Mouse (Mus musculus): ENCODE measurements around the gene Smg9. TPM values are rescaled to one million over a fixed set of nuclear protein-coding genes. Genes with fewer than 3 reads are reported as not detected.

Smg9 gene
- total RNA-seq, 2 experiments from 2014 or later: 34.1 to 39.1 TPM

DNA sequence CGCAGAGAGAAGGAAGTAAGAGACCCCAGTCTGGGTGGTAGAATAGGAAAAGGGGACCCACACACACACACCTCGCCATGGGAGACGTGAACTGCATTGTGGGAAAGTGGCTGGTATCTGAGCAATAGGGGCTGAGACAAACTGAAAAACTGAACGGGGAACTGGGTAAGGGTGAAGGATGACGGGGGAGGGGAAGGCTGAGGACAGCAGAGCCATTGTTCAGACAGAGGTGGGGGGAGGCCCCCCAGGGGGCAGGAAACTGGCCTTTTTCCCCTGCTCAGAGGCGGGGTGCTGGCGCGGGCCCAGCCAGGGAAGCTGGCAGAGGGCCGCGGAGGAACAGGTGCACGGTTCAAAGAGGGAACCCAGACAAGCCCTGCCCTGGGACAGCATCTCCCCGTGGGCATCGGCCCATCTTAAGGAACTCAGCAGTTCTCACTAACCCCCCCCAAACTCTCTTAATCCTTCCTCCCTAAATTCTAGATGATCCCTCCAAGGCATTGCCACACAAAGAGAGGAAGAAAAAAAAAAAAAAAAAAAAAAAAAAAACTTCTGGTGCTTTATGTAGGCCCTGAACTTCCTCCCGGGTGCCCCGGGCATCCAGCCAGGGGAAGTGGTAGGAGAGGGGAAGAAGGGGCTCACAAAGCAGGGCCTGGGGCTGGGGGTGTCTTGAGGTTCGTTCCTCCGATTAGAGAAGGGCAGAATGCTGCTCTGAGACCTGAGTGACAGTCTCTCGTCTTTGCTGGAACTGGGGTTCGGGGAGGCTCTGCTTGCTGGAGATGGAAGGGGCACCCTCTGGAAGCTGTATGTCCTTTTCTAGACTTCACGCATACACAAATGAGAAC, 25.7 kb upstream of the Smg9 start:
- intact Hi-C loops (cut with DNase I): no loop called here
- DNase-seq (ENCODE audit: extremely low spot score in 1 of 2, low spot score in 2 of 2): peak; percentile 39 to 81

DNA sequence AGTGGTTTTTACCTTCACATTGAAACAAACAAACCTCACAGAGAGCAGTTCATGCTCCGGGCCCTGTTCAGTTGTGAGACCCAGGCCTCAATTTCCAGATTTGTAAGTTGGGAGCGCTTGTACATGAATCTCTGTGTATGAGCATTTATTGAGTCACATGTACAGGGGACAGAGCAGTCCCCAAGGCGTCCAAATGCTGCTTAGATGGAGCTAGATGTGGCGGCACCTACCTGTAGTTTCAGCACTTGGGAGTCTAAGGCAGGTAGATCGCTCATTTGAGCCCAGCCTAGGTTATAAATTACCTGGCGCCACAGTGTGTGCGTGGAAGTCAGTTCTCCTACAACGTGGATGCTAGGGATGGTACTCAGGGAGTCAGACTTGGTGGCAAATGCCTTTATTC, 23.0 kb upstream of the Smg9 start:
- intact Hi-C loops (cut with DNase I): no loop called here
- no peak for DNase-seq (ENCODE audit: extremely low spot score in 1 of 2, low spot score in 2 of 2)

DNA sequence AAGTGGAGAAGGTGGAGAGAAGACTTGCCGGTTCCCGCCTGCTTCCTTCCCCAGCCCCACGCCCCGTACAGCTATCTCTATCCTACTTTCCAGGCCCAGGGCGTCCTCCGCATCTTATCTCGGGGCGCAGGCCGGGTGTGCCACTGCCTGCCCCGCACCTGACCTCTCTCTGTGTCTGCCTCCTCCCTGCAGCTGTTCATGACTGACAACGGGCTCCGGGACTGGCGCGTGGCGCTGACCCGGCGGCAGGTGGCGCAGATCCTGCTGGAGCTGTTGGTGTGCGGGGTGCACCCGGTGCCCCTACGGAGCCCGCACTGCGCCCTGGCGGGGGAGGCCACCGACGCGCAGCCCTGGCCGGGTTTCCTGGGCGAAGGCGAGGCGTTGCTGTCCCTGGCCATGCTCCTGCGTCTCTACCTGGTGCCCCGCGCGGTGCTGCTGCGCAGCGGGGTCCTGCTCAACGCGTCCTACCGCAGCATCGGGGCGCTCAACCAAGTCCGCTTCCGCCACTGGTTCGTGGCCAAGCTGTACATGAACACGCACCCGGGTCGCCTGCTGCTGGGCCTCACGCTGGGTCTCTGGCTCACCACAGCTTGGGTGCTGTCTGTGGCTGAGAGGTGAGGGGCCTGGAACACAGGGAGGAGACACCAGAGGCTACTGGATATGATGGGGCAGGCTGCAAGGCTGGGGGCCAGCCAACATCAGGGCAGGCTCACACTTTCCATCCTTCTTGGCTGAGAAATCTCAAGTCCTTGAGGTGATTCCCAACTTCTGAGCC, 22.1 kb upstream of the Smg9 start:
- peak in 1 of 2 experiments; percentile 59 for DNase-seq (ENCODE audit: extremely low spot score in 1 of 2, low spot score in 2 of 2)
- intact Hi-C loops (cut with DNase I): no loop called here

DNA sequence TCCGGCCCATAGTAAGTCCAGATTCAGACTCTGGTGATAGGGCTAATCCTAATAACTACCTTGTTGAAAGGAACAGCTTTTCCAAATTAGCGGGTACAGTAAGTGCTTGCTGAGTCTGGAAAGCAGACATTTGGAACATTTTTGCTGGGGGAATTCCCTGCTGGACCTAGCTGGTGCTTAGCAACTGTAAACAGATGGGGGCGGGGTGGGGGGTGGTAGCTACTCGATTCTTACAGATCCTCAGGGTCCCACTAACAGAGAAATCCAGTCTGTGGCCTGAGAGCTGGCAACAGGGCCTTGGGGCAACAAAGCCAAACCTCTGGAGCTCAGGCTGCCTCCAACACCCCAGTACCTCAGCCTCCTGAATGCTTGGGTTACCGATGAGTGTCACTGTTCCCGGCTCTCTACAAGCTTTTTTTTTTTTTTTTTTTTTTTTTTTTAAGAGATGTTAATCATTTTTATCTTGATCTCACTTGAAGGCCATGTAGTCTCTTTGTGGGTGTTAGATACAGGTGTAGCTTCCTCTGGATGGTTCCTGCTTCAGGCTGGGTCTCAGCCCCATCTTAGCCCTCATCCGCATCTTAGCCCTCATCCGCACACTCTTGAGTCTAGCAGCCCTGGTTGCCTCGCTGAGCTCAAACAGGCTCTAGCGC, 21.2 kb upstream of the Smg9 start:
- no peak for DNase-seq (ENCODE audit: extremely low spot score in 1 of 2, low spot score in 2 of 2)
- intact Hi-C loops (cut with DNase I): no loop called here

DNA sequence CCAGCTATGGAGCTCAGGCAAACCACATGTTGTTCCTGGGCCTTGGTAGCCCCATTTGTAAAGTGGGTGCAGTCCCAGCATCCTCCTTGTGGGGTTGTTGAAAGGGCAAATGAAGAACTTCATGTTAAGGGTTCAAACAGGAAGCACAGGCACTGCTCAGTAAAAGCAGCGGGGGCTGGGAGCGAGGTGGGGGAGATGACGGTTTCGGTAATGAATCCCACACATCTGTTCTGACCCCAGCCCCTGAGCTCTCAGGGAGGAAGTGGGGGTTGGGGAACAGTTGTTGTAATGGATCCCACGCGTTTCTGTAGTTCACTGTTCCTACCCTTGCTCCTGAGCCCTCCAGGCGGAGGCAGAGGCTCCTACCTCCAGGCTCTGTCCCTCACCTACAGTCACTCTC, 19.5 kb upstream of the Smg9 start:
- intact Hi-C loops (cut with DNase I): loop anchor here (5.0 kb wide), 1 partner anchor 38 kb away; no protein-coding TSS in a partner anchor
- no peak for DNase-seq (ENCODE audit: extremely low spot score in 1 of 2, low spot score in 2 of 2)

DNA sequence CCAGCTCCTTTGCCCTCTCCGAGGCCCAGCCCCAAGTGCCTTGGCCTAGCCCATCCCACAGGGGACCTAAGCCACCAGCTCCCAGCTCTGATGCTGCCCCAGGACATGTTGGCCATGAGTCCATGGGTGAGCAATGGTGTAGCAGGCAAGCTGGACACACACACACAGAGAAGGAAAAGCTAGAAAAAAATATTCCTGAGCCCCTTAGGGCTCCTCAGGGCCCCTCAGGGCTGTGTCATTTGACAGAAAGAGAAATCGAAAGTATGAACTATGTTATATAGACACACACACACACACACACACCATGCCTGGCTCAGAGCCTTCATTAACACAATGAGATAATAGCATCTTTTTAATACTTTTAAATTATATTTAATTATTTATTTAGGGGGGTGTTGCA, 19.0 kb upstream of the Smg9 start:
- DNase-seq (ENCODE audit: extremely low spot score in 1 of 2, low spot score in 2 of 2): no peak
- intact Hi-C loops (cut with DNase I): loop anchor here (5.0 kb wide), 1 partner anchor 38 kb away; no protein-coding TSS in a partner anchor

DNA sequence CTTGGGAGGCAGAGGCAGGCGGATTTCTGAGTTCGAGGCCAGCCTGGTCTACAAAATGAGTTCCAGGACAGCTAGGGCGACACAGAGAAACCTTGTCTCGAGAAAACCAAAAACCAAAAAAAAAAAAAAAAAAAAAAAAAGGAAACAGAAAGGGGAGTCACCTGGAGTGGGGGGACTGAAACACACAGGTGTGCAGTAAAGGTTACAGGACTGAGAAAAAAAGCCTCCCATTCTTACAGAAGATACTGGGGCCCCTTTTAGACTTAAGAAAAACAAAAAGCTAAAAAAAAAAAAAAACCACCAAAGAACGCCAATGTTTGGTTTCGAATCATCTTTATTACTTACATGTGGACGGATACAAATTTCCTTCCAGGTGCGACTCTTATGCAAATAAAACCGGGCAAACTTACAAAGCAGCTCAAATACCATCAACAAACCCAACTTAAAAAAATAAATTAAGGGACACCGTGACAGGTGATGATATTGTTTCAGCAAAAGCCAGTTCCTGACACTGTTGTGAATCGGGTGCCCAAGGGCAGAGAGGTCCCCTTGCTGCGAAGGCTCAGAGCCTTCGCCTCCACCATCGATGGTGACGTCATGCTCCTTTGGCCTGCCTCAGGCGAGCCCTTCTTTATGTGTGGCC, 16.6 kb upstream of the Smg9 start:
- intact Hi-C loops (cut with DNase I): loop anchor here (5.0 kb wide), 1 partner anchor 41 kb away; no protein-coding TSS in a partner anchor
- no peak for DNase-seq (ENCODE audit: extremely low spot score in 1 of 2, low spot score in 2 of 2)

DNA sequence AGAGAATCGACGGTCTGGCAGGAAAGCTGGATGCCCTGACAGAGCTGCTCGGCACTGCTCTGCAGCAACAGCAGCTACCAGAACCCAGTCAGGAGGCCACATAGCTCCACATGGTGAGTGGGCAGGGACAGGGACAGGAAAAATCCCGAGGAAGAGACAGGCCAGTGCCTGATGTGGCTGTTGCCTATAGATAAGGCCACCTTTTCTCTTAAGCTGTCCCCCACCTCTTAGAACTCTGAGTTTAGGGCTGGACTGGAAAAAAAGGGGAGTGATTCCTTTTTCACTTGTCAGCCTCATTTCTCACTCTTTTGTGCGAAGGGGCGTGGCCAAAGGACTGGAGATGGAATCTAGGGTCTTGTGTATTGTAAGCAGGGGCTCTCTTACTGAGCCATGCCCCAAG, 15.3 kb upstream of the Smg9 start:
- DNase-seq (ENCODE audit: extremely low spot score in 1 of 2, low spot score in 2 of 2): no peak
- intact Hi-C loops (cut with DNase I): loop anchor here (5.0 kb wide), 1 partner anchor 42 kb away; no protein-coding TSS in a partner anchor

DNA sequence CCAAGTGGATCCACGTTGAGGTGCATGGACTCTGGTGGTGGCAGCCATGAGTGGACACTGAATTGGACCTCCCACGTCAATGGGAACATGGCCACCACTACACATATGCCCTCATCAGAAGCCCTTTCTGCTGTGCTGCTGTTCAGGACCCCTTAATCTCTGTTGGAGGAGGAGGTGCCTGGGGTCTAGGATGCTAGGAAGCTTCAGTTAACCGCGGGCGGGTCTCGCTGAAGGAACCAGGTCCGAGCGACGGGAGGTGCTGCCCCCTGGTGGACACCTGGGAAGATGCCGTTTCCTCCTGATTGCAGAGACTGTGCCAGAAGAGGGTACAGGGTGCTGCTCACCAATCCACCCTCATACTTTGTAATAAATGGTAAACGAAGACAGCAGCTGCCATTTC, 14.6 kb upstream of the Smg9 start:
- intact Hi-C loops (cut with DNase I): loop anchor here (5.0 kb wide), 1 partner anchor 43 kb away; no protein-coding TSS in a partner anchor

DNA sequence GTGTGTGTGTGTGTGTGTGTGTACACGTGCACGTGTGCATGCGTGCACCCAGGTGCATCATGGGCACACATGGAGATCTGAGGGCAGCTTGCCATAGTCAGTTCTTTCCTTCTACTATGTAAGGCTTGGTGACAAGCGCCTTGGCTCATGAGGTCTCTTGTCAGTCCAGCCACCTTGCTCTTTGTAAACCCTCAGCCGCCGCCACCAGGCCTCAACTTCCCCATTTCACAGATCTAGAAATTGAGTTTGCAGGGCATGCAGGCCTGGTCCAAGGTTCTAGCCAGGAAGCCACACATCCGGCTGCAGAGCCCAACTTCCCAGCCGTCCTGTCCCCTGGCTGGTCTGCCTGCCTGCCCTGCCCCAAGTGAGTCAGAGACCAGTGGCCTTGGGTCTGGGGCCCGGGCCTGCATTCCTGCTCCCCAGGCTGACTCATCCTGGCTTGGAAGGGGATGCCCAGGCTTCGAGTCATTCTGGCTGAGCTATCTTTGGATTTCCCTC, 12.3 kb upstream of the Smg9 start:
- DNase-seq (ENCODE audit: extremely low spot score in 1 of 2, low spot score in 2 of 2): no peak
- intact Hi-C loops (cut with DNase I): no loop called here

More for the DNA sequence above, 14.6 kb upstream of the Smg9 start:
- DNase-seq (ENCODE audit: extremely low spot score in 1 of 2, low spot score in 2 of 2): peak; percentile 52 to 76

DNA sequence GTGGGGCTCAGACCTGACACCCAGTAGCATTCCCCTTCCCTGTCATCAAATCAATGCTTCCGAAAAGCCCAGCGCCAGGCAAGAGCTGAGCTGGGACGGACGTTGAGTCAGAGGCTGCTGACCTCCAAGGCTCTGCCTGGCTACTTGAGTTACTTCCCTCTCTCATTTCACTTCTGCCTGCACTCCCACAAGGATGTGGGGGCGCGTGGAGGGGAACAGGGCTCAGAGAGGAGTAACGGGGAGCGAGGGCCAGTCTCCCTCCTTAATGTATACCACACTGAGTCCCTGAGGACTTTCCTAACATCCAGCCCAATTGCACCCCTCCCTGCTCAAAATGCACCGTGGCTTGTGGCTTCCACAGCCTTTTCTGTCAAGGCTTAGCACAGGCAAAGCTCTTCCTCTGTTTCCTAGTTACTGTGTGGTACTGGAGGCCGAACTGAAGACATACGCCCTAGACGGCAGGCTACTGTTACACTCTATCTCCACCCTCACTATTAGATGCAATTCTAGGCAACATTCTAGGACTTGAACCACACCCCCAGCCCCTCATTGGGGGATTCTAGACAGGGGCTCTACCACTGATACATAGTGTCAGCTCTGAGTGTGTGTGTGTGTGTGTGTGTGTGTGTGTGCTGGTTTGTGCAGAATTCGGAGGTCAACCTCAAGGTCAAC, 9.8 kb upstream of the Smg9 start:
- intact Hi-C loops (cut with DNase I): no loop called here
- DNase-seq (ENCODE audit: extremely low spot score in 1 of 2, low spot score in 2 of 2): no peak

DNA sequence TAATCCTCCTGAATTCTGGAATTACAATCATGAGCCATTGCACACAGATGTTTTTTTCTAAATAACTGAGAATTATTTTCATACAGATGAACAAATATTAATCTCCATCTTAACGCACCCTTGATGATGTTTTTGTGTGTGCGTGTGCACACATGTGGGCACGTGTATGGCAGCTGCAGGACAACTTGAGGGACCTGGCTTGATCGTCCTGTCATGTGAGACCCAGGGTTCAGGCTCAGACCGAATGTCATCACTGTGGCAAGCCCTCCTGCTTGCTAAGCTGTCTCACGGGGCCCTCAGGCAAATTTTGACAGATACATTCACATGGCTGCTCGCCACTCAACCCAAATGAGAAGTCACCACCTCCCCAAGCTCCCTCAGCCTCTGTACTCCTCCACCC, 8.9 kb upstream of the Smg9 start:
- DNase-seq (ENCODE audit: extremely low spot score in 1 of 2, low spot score in 2 of 2): no peak
- intact Hi-C loops (cut with DNase I): no loop called here

DNA sequence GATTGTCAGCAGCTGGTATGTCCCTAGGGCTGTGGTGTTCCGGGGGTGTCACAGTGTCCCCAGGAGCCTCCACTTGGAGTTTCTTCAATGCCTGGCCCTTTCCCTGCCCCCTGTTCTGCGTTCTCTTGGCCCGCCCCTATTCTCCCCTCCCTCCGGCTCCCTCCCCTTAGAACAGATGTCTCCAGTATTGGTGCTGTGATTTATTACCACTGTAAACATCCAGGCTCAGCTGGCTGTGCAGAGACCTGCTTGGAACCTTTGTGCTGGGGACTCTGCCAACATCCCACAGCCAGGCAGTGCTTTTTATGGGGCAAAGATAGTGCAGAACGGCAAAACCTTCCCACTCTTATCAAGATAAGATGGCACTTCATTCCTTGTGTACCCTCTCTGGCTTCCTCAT, 8.3 kb upstream of the Smg9 start:
- intact Hi-C loops (cut with DNase I): no loop called here
- no peak for DNase-seq (ENCODE audit: extremely low spot score in 1 of 2, low spot score in 2 of 2)

DNA sequence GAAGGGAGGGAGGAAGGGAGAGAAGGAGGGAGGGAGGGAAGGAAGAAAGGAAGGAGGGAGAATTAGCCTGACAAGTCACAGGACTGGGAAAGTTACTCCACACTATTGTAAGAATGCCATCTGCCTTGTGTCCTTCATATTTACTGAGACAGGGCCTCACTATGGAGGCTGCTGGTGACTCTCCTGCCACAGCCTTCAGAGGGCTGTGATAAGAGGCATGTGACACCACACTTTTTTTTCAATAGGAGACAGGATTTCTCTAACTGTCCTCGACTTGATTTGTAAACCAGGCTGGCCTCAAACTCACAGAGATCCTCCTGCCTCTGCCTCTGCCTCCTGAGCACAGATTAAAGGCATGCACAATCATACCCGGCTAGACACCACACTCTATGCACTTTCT, 7.7 kb upstream of the Smg9 start:
- DNase-seq (ENCODE audit: extremely low spot score in 1 of 2, low spot score in 2 of 2): no peak
- intact Hi-C loops (cut with DNase I): no loop called here

DNA sequence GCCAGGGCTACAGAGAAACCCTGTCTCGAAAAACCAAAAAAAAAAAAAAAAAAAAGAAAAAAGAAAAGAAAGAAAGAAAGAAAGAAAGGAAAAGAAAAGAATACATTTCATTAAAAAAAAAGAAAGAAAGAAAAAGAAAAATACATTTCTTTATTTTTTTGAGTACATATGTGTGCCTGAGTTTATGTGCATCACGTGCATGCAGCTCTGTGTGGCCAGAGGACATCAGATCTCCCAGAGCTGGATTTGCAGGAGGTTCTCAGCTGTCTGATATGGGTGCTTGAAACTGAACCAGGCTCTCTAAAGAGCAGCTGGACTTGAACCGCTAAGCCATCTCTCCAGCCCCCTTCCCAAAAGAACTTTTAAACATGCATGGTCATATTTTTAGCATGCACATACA, 5.4 kb upstream of the Smg9 start:
- no peak for DNase-seq (ENCODE audit: extremely low spot score in 1 of 2, low spot score in 2 of 2)
- intact Hi-C loops (cut with DNase I): no loop called here

DNA sequence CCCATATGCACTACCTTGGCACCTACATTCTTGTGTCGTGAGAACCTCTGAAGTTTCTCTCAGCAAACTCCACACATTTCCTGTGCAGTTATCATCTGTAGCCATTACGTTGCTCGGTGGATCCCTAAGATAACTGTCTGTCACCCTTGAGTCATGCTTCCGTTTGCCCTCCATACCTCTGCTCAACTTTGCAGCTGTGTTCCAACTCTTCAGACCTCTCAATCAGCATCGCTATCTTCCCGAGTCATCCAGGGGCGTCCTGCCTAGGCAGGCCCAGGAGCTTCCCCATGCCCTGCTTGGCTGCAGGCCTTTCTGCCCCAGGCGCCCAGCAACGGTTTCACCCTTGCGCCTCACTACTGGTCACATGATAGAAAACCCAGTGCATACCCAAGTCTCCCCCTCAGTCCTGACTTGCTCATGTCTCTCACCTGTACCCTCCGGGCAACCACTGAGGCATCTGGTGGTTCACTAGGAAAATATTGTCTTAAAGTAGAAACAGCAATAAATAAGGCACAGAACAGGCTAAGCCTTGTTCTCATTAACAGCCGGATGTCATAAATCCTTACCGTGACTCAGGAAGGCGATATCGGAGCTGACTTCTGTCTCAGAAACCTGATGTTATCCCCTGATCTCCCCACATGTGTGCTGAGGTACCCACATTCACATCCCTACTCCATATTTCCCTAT, 4.8 kb upstream of the Smg9 start:
- DNase-seq (ENCODE audit: extremely low spot score in 1 of 2, low spot score in 2 of 2): no peak
- intact Hi-C loops (cut with DNase I): no loop called here

DNA sequence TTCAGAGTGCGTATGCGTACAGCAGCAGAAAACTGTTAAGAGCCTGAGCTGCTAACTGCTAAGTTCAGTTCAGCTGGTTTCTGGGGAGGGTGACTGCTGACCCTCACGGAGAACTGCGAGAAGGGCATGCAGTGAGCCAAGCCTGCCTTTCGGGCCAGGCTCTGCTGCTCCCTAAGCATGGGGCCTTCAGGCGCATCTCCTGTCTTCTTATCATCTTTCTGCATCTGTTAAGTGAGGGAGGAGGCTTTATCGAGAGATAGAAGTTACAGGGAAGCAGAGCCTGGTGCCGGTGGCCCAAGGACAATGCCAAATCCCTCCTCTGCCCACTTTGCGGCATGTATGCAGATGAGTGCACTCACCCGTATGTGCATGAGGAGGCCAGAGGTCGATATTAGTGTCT, 2.6 kb upstream of the Smg9 start:
- intact Hi-C loops (cut with DNase I): no loop called here
- DNase-seq (ENCODE audit: extremely low spot score in 1 of 2, low spot score in 2 of 2): no peak
